Mouse (Mus musculus) adrenal gland, adult (tissue): Measurements from ENCODE around the gene Timm44.

Experiments
- DNase-seq, 2 experiments: peaks; one replicate each; pipeline ENCODE4 v3.0.0; 2022 to 2023; ENCODE audit warnings: low spot score in 1 of 2; ENCODE audit not compliant: inconsistent age in 2 of 2

Gene Timm44

DNA sequence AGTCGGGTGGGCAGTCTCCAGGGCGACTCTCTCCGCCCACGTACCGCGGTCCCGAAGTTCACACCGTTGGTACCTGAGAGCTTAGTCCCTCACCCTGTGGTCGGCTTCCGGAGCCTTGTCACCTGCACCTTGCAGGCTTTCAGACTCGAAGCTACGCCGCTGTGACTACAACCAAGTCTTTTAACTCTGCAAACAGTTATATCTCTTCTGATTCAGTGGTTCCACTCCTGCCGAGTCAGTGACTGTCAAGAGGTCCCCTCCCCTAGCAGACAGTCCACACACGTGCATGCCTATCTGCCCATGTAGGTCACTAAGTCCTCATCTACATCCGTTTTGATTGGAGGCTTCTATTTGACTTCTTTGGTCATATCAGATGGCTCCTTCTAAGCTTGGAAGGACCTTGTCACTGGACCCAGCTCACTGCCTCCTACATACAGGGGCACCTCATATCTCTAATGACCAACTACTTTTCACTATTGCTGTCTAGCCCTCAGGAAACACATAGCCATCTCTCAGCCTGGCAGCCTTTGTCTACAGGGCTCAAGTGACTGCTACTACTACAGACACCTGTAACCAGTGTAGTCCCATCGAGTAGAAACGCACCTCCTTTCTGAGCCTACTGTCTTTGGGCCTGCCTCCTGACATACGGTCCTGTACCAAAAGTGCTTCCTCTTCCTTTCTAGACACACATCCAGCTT is 36.4 kb downstream of the Timm44 start:
- no peak for DNase-seq

- peak; percentile 100 for DNase-seq
These were observed 37.1 kb downstream of the Timm44 start, which contains the start of the genes Map2k7 and Gm49320 for GRCm38 (mm10) chr8:4238434-4239192. TSS of gene Map2k7 (plus strand) at chr8:4238740. TSS of gene Gm49320 (plus strand) at chr8:4238865.

GRCm38 (mm10) chr8:4237814-4238433 is 37.8 kb downstream of the Timm44 start:
- DNase-seq = peak; percentile 80 to 95

DNA sequence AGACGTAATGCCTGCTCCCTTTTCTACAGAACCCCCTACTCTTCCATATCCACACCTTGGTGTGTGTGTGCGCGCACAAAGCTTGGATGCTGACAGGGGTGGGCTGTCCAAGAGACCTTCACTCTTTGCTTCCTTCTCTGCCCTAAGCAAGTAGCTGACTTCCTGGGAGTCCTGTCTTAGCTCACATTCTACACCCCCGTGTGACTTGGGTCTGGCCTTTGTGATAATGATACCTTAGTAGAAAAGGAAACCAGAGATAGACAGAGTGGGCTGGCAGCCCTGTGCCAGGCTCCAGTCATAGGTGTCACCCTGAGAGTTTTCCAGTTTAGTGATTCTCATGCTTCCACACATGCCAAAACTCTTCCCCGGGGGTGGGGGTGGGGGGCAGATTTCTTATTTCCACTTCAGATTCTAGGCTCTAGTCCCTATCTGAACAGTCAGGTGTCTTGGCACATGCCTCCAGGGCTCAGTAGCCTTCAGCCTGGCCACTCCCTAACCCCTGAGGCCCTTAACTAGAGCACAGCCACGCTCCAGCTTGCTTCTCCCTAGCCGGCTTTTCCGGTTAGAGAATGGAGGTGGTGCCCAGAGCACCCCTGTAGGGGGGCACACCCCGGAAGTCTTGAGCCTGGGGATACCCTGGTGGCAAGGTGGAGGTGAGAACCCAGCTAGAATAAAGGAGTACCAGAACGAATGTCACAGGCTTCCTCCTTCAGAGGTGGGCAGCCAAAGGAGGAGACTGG is 44.9 kb downstream of the Timm44 start:
- peak; percentile 18 to 67 for DNase-seq

GRCm38 (mm10) chr8:4229784-4230183 is 45.9 kb downstream of the Timm44 start:
- peak; percentile 29 to 66 for DNase-seq

DNA sequence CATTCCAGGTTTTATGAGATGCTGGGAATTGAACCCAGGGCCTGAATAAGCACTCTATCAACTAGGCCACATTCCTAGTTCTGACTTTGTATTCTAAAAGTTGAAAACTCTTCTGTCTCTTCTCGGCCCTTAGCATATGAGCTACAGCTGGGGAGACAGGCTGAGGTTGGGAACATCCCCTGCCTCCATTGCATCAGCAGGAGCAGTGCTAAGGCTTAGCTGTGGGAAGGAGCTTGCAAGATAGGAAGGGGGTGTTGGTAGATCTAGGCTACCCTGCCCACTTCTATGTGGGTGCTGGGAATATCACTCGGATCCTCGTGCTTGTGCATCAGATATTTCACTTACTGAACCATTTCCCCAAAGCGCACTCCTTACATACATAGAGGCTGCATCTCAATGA is 47.8 kb downstream of the Timm44 start:
- peak in 1 of 2 experiments; percentile 56 for DNase-seq

DNA sequence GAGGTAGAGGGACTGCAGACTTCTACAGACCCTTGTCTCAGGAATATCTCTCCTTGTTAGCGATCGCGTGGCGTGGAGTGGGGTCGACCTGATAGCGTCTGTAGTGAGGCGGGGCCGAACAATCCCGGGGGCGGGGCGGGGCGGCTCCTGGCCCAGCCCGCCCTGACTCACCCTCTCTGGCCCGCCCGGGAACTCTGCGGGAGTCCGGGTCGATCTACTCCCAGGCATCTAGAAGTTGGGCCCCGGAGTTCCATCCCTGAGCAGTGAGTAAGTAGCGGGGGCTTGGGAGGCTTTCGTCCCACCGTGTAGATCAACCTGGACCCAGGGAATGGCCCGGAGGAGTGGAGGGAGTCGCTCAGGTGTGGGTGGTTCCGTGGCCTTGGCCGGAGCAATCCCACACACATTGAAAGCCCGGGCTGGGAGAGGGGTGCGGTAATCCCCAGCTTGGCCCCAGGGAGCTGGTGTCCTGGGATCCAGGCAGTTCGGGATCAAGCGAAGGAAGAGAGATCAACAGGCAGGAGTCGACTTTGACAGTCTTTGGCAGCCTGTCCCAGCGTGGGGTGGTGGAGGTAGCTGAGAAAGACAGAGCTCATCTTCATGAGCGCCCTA is 48.9 kb downstream of the Timm44 start, which contains the start of gene Lrrc8e:
Gene Lrrc8e (plus strand): TSS at position 89 of the 609 bp plus-strand sequence.
- peak; percentile 85 to 93 for DNase-seq

DNA sequence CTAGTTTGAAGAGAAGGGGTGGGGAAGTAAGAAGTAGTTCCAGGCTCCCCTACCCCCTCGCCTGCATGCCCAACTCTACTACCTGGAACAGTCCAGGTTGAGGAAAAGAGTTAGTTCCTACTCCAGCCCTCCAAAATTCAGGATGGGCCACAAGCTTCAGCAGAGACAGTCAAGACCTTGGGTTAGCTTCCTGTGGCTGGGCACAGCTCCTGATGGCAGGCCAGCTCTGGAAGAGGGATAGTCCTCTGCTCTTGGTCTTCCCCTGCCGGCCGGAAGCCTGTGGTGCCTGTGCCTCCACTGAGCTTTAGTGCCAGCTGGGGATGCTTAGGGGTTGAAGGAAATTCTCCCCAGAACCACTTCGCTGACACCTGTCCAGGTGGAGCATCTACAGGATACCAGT is 49.4 kb downstream of the Timm44 start:
- DNase-seq = no peak

DNA sequence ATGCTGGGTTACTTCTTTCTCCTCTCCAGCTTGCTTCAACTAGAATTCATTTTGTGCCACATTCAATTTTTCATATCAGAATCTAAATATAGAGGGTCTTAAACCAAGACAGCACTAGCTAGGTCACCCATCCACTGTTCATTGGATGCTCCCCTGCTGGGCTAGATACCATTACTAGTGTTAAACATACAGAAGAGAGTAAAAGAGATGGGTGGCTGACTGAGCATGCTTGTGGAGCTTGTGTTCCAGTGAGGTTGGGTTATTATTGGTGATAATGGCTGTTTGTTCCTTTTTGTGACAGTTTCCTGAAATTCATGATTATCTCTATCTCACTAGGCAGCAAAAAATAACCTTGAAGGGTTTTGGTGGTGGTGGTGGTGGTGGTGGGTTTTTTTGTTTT is 53.7 kb downstream of the Timm44 start:
- DNase-seq = no peak

- DNase-seq = no peak
These were observed 56.1 kb downstream of the Timm44 start for GRCm38 (mm10) chr8:4219617-4220016.

DNA sequence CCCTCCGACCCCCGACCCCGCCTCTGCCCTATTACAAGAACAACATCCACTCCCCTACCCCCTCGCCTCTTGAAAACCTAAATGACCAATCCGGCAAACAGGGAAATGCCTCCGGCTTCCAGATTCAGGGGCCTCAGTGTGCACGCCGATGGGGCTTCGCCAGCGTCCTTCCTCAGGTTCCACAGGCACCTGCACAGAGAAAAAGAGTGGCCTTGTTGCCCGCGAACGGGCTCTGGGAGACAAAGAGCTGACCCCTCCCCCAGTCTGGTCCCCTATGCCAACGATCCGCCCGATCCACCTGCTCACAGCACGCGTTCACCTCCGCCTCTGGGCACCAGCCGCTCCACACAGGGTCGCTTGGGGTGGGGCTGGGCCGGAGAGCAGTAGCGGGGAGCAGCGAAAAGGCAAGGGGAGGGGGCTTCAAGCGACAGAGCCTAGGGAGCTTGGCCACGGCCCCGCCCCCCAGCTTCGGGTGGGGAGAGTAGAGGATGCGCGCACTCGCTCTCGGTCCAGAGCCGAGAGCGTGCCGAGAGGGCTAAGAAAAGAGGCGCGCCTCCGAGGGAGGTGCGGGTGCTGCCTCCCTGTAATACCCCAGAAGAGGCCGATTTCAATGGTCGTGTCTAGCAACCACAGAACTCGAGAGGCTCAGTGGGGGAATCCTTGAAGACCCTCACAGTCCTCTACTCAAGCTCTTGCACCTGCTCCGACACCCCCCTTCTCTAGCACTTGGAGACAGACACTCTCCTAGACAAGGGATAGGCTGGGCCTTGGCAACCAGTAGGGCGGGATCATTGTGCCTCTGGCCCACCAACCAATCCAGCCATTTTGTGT is 58.7 kb downstream of the Timm44 start, which contains the start of gene Prr36:
Gene Prr36 (minus strand): TSS at position 669 of the 831 bp plus-strand sequence.
- DNase-seq = peak; percentile 55 to 83

DNA sequence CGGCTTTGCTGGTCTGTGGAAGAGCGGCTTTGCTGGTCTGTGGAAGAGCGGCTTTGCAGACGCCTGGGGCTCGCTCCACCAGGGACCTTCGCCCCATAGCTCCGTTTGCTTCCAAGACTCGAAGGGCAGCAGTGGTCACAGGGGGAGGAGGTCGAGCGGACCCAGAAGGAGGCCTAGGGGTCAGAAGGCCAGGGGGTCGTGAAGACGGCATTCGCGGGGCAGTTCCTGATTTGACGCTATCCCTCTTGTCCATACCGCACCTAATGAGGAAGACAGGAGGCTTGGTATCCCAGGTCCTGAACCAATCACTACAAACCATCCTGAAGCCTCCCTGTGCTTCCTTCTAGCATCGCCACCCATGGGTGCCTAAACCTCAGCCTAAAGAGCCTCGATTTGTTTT is 59.4 kb downstream of the Timm44 start:
- DNase-seq = peak in 1 of 2 experiments; percentile 63

DNA sequence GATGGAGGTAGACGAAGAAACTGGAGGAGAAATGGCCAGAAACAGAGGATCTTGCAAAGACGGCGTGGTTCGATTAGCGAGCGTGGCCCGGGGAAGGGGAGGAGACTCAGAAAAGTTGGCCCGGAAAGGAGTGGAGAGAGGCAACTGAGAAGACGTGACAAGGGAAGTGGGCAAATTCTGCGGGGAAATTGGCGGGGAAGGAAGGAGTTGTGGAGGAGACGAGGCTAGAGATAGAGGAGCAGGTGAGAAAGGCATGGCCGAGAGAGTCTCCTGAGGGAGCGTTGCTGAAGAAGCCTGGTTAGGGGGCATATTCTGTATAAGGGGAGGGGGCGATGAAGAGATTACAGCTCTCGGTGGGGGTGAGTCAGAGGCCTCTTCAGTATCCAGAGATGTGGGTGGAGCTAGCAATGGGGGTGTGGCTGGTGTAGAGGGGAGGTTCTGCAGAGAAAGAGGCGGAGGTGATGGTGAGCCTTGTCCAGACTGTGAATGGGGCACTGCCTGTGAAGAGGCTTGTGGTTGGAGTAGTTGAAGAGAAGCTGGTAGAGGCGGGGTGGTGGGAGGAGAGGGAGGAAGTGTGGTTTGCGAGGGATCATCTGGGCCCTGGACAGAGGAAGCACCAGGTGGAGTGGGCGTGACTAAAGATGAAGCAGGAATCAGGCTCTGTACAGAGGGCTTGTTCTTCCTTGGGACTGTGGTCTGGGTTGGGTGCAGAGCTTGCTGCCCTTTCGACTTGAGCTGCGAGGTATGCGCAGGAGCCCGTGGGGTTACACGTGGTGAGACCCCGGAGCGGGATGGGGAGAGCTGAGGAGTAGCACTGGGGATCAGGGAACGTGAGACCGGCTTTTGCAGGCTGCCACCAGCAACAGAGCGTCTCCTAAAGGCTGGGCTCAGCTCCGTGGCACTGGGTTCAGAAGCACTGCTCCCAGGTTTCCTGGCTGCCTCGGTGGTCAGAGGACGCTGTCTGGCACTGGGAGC is 61.4 kb downstream of the Timm44 start:
- DNase-seq = peak; percentile 90 to 95

GRCm38 (mm10) chr8:4213210-4214005 is 62.3 kb downstream of the Timm44 start:
- peak; percentile 90 to 96 for DNase-seq

DNA sequence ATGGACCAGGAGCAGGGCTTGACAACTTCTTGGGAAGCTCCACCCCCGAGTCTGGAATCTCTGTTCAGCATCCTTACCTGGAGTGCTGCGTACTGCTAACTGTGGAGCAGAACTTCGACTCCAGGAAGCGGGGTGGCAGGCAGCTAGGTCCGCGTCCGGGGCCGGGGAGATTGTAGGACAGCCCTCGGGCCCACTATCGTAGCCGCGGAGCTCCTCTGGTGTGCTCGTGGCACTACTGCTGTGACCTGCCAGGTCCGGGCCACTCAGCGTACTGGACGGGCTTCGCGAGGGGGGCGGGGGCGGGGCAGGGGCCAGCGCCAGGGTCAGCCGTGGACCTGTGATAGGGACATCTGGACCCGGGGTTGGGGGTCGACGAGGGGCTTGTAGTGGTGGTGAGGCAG is 62.9 kb downstream of the Timm44 start:
- DNase-seq = peak in 1 of 2 experiments; percentile 56

DNA sequence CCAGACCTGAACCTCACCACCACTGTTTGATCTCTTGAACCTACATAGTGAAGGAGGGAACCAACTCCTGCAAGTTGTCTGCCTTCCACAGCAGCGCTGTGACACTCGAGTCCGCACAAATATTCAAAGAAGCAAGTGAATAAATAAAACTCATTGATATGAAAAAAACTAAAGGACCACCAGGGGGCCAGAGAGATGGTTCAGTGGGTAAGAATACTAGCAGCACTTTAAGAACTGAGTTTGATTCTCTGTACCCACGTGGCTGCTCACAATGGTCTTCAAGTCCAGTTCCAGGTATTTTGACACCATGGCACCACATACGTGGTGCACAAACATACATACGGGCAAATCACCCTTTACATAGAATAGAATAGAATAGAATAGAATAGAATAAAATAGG is 64.6 kb downstream of the Timm44 start:
- no peak for DNase-seq
